Comparison of ENCODE assay signal across 7 mouse cellular contexts in the genomic region with DNA sequence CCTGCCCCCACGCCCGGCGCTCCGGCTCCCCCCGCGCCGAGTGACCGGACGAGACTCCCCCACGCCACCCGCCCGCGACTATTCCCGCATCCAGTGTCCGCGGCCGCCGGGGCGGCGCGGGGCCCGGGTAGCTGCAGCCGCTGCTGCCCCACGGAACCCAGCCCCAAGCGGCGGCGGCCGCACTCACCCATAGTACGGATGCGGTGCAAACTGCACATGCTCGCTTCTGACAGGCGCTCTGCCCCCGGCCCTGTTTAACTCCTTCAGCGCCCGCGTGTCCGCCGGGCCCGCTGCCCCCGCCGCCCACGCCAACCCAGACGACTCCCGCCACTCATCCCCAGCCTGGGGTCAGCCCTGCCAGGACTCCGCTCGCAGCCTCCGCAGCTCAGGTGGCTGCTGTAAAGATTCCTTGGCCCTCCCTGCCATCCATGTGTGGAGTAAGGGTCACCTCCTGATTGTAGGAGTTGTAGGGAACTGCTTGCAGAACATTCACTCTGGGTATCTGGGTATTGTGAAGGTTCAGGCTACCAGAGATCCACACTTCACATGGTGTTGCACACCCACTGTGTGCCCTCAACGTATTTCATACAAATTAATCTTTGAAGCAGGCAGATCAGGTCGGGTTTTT. TPM values are rescaled to one million over a fixed set of nuclear protein-coding genes. Genes with fewer than 3 reads are reported as not detected.
A peak's percentile ranks its signal among the peaks of the same experiment; 100 is the strongest.
DNase-seq lines count a peak whose midpoint lies in the region; ATAC-seq and TF ChIP-seq lines count a peak whose summit lies in the region.

A gene (minus strand): TSS at position 502 of the 628 bp plus-strand sequence.

- H3K36me3 ChIP-seq in forebrain, postnatal 0 days (ENCODE audit: insufficient read depth), result no peaks in the 10 kb centered on the region
- H3K36me3 ChIP-seq in hindbrain, embryonic 15.5 days, result no peaks in the 10 kb centered on the region

- H3K4me2 ChIP-seq in forebrain, postnatal 0 days (ENCODE audit: low read depth), result peak within 1 kb of the TSS; percentile 84
- peak within 1 kb of the TSS; percentile 93 for H3K4me2 ChIP-seq in hindbrain, embryonic 15.5 days

- peak; percentile 95 for ATAC-seq in forebrain, postnatal 0 days
- peak; percentile 95 for ATAC-seq in hindbrain, embryonic 15.5 days (ENCODE audit: low FRiP score, low read depth)
- ATAC-seq in megakaryocyte, adult 5-6 weeks (ENCODE audit: poor library complexity, severe bottlenecking), result peak; percentile 55

- no peak for TF ChIP-seq CTCF in forebrain, postnatal 0 days (IDR thresholded peaks at IDR 0.05; ENCODE audit: low read depth)

- H3K27me3 ChIP-seq in forebrain, postnatal 0 days (ENCODE audit: insufficient read depth, low read length), result no peaks in the 10 kb centered on the region
- H3K27me3 ChIP-seq in hindbrain, embryonic 15.5 days, result no peaks in the 10 kb centered on the region

- under 1% methylated on average over 47 of the region's 49 CpGs for WGBS in forebrain, postnatal 0 days
- WGBS in hindbrain, embryonic 15.5 days, result under 1% methylated on average over 36 of the region's 49 CpGs

- H3K9me3 ChIP-seq in forebrain, postnatal 0 days (ENCODE audit: low read length), result no peaks in the 10 kb centered on the region
- no peaks in the 10 kb centered on the region for H3K9me3 ChIP-seq in hindbrain, embryonic 15.5 days

- peak within 1 kb of the TSS; percentile 89 for H3K27ac ChIP-seq in forebrain, postnatal 0 days (ENCODE audit: low read depth, low read length)
- peak within 1 kb of the TSS; percentile 90 for H3K27ac ChIP-seq in hindbrain, embryonic 15.5 days (replicated peaks)

- intact Hi-C loops in left cerebral cortex, postnatal 10 days (cut with DNase I), result loop anchor here (2.0 kb wide), 1 partner anchor 88 kb away; no protein-coding TSS in a partner anchor

- peak; percentile 61 for DNase-seq in Muller cell, postnatal 12 days (ENCODE audit: inconsistent ontology term)
- peak; percentile 74 to 86 for DNase-seq in cerebellum, adult 18-20 months
- DNase-seq in forebrain, postnatal 0 days, result peak; percentile 80
- peak; percentile 47 to 81 for DNase-seq in left cerebral cortex, postnatal 10 days (ENCODE audit: extremely low spot score in 1 of 2, low spot score in 2 of 2)
- peak; percentile 54 to 56 for DNase-seq in right cerebral cortex, postnatal 36 days (ENCODE audit: low spot score in 2 of 2)

- peak within 1 kb of the TSS; percentile 95 for H3K9ac ChIP-seq in forebrain, postnatal 0 days
- H3K9ac ChIP-seq in hindbrain, embryonic 15.5 days, result peak within 1 kb of the TSS; percentile 96

- peak within 1 kb of the TSS; percentile 93 for H3K4me3 ChIP-seq in forebrain, postnatal 0 days (ENCODE audit: low read depth, low read length)
- peak within 1 kb of the TSS; percentile 100 for H3K4me3 ChIP-seq in hindbrain, embryonic 15.5 days

- peaks cover 16% of the 10 kb centered on the region; the same call in 1 of the 2 replicates for H3K4me1 ChIP-seq in forebrain, postnatal 0 days (ENCODE audit: insufficient read depth)
- H3K4me1 ChIP-seq in hindbrain, embryonic 15.5 days (replicated peaks), result peaks cover 19% of the 10 kb centered on the region

RNA-seq across cellular contexts. Expression of the gene that starts here (rescaled TPM):
- 111 and 153 TPM in 2 replicates for total RNA-seq in forebrain, postnatal 0 days (2014; rRNA removed)
- polyA plus RNA-seq in forebrain, postnatal 0 days (2015; fragmentation: Nextera tagmentation; extraction: Ambion mirVana), result 47.5 and 54.8 TPM in 2 replicates
- polyA plus RNA-seq in hindbrain, embryonic 15.5 days (2015; fragmentation: Nextera tagmentation; extraction: Ambion mirVana), result 68.0 and 70.9 TPM in 2 replicates
- 100 to 1,000 TPM; 105 to 109 TPM for total RNA-seq in left cerebral cortex, postnatal 10 days (2021)
- total RNA-seq in megakaryocyte, adult 5-6 weeks (2015), result 49.1 and 55.5 TPM in 2 replicates
- total RNA-seq in megakaryocyte, adult 5-6 weeks (2017), result 67.2 and 70.6 TPM in 2 replicates

Comparison
In these comparisons a context has a peak if more than half of its experiments do, and no peak if none do; other contexts are left out.
1. Peak in every context shown above with its lines: DNase-seq, ATAC-seq, H3K4me3 ChIP-seq and H3K27ac ChIP-seq.